Mouse (Mus musculus) lung, postnatal 0 days (tissue): ENCODE data around the gene Dqx1. TPM values are rescaled to one million over a fixed set of nuclear protein-coding genes. Genes with fewer than 3 reads are reported as not detected.
A peak's percentile ranks its signal among the peaks of the same experiment; 100 is the strongest.

Source experiments
- ATAC-seq: fragments of 200-750 bp; cut with Nextera tagmentation; 2 replicates; pipeline ENCODE4 v1.8.0; 2017; ENCODE audit warnings: moderate library complexity
- DNase-seq: peaks from one replicate; pipeline ENCODE4 v3.0.0-alpha.2; 2016; ENCODE audit warnings: low spot score
- H3K27ac ChIP-seq: fragments of 300-500 bp; sonication (generic); 2 replicates; pipeline ENCODE4 v1.5.1; 2014; ENCODE audit warnings: antibody characterized with exemption, mild to moderate bottlenecking, low read length, mixed read lengths
- H3K27me3 ChIP-seq: fragments of 300-500 bp; sonication (generic); replicated peaks from 2 replicates; pipeline ENCODE4 v1.6.1; 2014; ENCODE audit warnings: low read length, mixed read lengths; ENCODE audit not compliant: insufficient read depth
- H3K36me3 ChIP-seq: fragments of 300-500 bp; sonication (generic); 2 replicates; pipeline ENCODE4 v1.6.1; 2014; ENCODE audit warnings: low read length, mixed read lengths; ENCODE audit not compliant: insufficient read depth
- H3K4me1 ChIP-seq: fragments of 300-500 bp; sonication (generic); 2 replicates; pipeline ENCODE4 v1.6.1; 2014; ENCODE audit warnings: antibody characterized with exemption, low read depth, low read length, mixed read lengths; ENCODE audit not compliant: insufficient read depth
- H3K4me2 ChIP-seq: fragments of 300-500 bp; sonication (generic); replicated peaks from 2 replicates; pipeline ENCODE4 v1.6.1; 2014; ENCODE audit warnings: low read depth, mild to moderate bottlenecking, low read length, moderate library complexity, mixed read lengths
- H3K4me3 ChIP-seq: fragments of 300-500 bp; sonication (generic); 2 replicates; pipeline ENCODE4 v1.5.1; 2014; ENCODE audit warnings: low read depth, low read length
- H3K9ac ChIP-seq: fragments of 300-500 bp; sonication (generic); replicated peaks from 2 replicates; pipeline ENCODE4 v1.6.1; 2014; ENCODE audit warnings: low read depth, mild to moderate bottlenecking
- H3K9me3 ChIP-seq: fragments of 300-500 bp; sonication (generic); 2 replicates; pipeline ENCODE4 v1.6.1; 2016; ENCODE audit warnings: low read length, mixed read lengths
- CTCF ChIP-seq: IDR thresholded peaks from 2 replicates; pipeline ENCODE4 v1.5.1; 2016; ENCODE audit warnings: antibody characterized with exemption, mild to moderate bottlenecking
- EP300 ChIP-seq: IDR thresholded peaks from 2 replicates; pipeline ENCODE4 v1.6.1; 2016; ENCODE audit warnings: antibody characterized with exemption, mild to moderate bottlenecking, control low read depth
- WGBS: fragments of 180-500 bp; shearing (Covaris S2); extraction: QIAGEN DNeasy Blood & Tissue Kit; methylation state at CpG from one replicate; pipeline ENCODE4 v1.1.7; 2014; 5-methylcytosine and 5-hydroxymethylcytosine counted together
- polyA plus RNA-seq: library from polyadenylated mRNA; unstranded; fragments of >200 nt; fragmentation: Nextera tagmentation; extraction: Ambion mirVana; gene quantifications from 2 replicates; pipeline ENCODE4 v1.2.1, GENCODE M21; 2015

Gene Dqx1
- polyA plus RNA-seq, 1 experiment from 2014 or later: 1.9 TPM

DNA sequence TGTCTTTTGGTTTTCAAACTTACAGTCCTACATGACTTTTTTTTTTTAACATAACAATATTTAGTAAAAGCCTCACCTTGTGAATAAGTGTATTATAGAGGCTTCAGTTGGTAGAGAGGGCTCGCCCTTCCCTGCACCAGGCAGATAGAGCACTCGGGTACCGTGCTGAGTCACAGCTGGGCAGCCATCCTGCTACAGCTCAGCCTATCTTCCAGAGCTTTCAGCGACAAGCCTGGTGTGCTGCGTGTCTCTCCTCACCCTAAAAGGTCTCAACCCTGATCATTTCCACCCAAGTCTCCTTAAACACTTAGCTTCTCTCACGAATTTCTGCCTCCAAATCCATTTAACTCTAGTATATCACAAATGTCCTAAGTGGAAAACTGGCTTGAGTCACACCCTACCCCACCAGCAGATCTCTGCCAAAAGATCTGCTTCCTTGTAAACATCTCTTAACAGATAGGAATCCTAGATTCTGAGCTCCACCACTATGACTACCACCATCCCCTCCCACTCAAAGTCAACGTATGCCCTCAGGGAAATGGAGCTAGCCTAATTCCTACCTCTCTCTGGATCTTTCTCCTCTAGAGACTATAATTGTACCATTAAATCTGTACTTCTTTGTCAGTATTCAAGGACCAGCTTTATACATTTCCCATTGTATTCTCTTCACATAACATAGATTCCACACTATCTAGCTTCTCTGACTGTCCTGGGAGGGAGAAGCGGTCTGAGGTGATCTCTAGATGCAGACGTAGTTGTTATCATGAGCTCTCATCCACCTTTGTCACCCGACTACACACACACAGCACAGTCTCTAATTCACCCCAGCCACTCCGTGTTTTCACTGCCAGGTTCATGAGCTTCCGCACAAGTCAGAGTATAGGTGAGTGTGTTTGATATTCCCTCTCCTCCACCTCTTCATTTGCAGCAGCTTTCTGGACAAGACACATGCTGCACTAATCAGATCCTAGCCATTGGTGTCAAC, 42.9 kb upstream of the Dqx1 start:
- DNase-seq (peak; percentile 36), ATAC-seq (peak; percentile 63)
- no peaks in the 10 kb centered on the region for H3K27me3 ChIP-seq
- no peaks in the 10 kb centered on the region for H3K36me3 ChIP-seq
- H3K4me1 ChIP-seq: no peaks in the 10 kb centered on the region
- H3K4me2 ChIP-seq: no peak overlapping the region
- 61% methylated on average over 12 of the region's 12 CpGs for WGBS
- TF ChIP-seq CTCF (no peak), EP300 (no peak)
- H3K27ac ChIP-seq: no peak overlapping the region
- no peaks in the 10 kb centered on the region for H3K9me3 ChIP-seq
- H3K4me3 ChIP-seq: no peak overlapping the region
- no peak overlapping the region for H3K9ac ChIP-seq

DNA sequence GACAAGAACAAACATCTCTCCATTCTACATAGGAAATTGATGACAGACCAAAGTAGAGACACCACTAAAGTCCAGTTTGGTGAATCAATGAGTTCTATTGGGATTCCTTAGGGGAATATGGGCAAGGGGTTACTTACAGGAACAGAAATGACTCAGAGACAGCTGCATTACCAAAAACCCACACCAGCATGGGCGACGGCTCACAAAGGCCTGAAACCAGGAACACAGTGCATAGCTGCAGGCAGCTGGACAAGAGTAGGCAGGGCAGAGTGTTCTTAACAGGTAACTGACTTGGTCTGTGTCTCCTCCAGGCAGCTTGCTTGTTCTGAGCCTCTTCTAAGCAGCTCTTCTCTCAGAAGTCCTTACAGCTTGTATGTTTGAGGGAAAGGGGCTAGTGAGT, 41.9 kb upstream of the Dqx1 start:
- Histone ChIP-seq H3K4me2 (no peak overlapping the region), H3K9ac (no peak overlapping the region), H3K9me3 (no peaks in the 10 kb centered on the region), H3K36me3 (no peaks in the 10 kb centered on the region), H3K27me3 (no peaks in the 10 kb centered on the region), H3K4me1 (no peaks in the 10 kb centered on the region), H3K4me3 (no peak overlapping the region), H3K27ac (no peak overlapping the region)
- no peak for ATAC-seq
- TF ChIP-seq CTCF (no peak), EP300 (no peak)
- DNase-seq: no peak
- WGBS: 92% methylated on average over 2 of the region's 2 CpGs

DNA sequence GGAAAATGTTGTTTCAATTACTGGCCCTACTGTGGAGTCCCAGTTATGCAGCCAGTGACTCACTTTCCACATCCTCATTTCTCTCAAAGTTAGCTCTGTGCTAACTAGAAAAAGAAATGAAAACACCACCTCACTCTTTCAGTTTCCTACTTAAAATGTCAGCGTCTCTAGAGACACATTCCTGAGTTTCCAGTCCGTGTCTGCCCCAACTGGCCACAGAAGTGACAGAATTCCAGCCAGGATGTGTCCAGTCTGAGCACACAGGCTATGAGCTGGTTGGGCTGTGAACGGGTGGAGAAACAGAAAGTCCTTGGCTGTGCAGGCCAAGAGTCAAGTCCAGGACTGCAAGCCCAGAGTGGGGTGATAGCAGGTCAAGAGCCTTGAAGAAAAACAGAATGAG, 40.5 kb upstream of the Dqx1 start:
- H3K9ac ChIP-seq: no peak overlapping the region
- peak; percentile 62 for DNase-seq
- 0 out of 2 replicates have a peak overlapping the region, but pooled peaks have one; percentile 44 for H3K27ac ChIP-seq
- no peak overlapping the region for H3K4me3 ChIP-seq
- no peaks in the 10 kb centered on the region for H3K27me3 ChIP-seq
- H3K36me3 ChIP-seq: no peaks in the 10 kb centered on the region
- no peaks in the 10 kb centered on the region for H3K4me1 ChIP-seq
- H3K9me3 ChIP-seq: no peaks in the 10 kb centered on the region
- no peak overlapping the region for H3K4me2 ChIP-seq
- WGBS: 20% methylated on average over 3 of the region's 3 CpGs
- TF ChIP-seq CTCF (no peak), EP300 (no peak)
- ATAC-seq: peak; percentile 80

DNA sequence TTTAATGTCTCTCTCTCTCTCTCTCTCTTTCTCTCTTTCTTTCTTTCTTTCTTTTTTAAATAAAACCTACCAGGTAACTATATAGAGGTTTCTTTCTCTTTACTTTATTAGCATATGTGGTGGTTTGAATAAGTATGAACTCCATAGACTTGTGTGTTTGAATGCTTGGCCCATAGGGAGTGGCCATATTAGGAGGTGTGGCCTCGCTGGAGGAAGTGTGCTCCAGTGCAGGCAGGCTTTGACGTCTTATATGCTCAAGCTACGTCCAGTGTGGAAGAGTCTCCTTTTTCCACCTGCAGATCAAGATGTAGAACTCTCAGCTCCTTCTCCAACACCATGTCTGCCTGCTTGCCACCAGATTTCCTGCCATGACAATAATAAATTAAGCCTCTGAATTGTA, 38.6 kb upstream of the Dqx1 start:
- H3K27me3 ChIP-seq: no peaks in the 10 kb centered on the region
- no peak for TF ChIP-seq EP300
- no peak for TF ChIP-seq CTCF
- DNase-seq (no peak), ATAC-seq (no peak)
- no peak overlapping the region for H3K4me2 ChIP-seq
- no peak overlapping the region for H3K9ac ChIP-seq
- H3K27ac ChIP-seq: no peak overlapping the region
- no peak overlapping the region for H3K4me3 ChIP-seq
- H3K4me1 ChIP-seq: no peaks in the 10 kb centered on the region
- no peaks in the 10 kb centered on the region for H3K36me3 ChIP-seq
- no peaks in the 10 kb centered on the region for H3K9me3 ChIP-seq
- 51% methylated on average over 3 of the region's 3 CpGs for WGBS

DNA sequence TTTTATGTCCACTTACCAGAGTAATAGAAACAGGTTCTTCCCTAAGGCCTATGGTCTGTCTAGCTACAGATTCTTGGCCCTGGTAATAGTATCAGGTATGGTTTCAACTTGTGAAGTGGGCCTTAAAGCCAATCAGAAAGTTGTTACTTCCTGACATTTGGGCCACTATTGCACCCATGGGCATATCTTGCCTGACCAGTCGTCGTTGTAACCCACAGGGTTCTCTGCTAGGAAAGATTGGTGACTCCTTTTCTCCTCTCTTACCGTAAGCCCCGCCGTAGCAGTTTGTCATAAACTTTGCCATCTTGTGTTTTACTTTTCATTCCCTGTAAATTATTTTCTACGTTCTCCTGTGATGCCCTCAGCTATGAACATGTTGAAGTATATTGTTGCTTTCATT, 37.5 kb upstream of the Dqx1 start:
- no peak overlapping the region for H3K4me2 ChIP-seq

DNA sequence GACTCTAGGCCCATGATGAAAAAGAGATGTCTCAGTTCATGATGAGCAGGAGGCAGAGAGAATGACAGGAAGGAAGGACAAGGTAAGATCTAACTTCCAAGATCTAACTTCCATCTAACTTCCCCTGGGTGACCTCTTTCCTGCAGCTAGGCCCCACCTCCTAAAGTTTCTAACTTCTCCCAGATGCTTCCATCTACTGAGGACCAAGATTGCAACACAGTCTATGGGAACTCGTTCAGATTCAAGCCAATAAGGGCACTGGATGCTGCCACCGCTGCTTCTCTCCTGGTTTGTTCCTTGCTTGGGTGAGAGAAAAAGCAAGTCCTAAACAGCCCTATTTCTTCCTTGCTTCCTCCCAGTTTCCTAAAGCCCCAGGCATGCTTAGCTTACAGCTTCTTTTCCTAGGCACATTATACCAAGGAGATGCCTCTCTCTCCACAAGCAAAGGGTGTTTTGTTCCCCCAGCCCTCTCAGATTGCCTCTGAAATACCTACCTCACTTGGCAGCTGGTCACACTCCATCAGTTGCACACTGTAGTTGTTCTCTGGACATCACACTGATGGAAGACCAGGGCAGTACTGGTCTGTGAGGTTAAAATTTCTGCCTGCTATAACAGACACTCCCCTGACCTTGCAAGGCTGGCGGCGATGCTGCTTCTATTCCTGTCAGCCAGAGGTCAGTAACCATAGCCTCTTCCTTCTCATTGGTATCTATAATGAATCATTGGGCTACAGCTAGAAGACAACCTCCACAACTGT, 36.6 kb upstream of the Dqx1 start:
- Histone ChIP-seq H3K4me3 (no peak overlapping the region), H3K9me3 (no peaks in the 10 kb centered on the region), H3K9ac (no peak overlapping the region), H3K4me1 (no peaks in the 10 kb centered on the region), H3K36me3 (no peaks in the 10 kb centered on the region), H3K27ac (no peak overlapping the region), H3K4me2 (no peak overlapping the region), H3K27me3 (no peaks in the 10 kb centered on the region)
- ATAC-seq (no peak), DNase-seq (no peak)
- TF ChIP-seq CTCF (no peak), EP300 (no peak)
- 71% methylated on average over 4 of the region's 4 CpGs for WGBS

More for the DNA sequence above, 37.5 kb upstream of the Dqx1 start:
- H3K27ac ChIP-seq: no peak overlapping the region
- H3K9me3 ChIP-seq: no peaks in the 10 kb centered on the region
- H3K9ac ChIP-seq: no peak overlapping the region
- 82% methylated on average over 6 of the region's 6 CpGs for WGBS
- H3K36me3 ChIP-seq: no peaks in the 10 kb centered on the region
- ATAC-seq (no peak), DNase-seq (no peak)
- H3K4me3 ChIP-seq: no peak overlapping the region
- no peaks in the 10 kb centered on the region for H3K27me3 ChIP-seq
- no peak for TF ChIP-seq EP300
- TF ChIP-seq CTCF: no peak
- H3K4me1 ChIP-seq: no peaks in the 10 kb centered on the region
